Mouse (Mus musculus) liver, adult (tissue): ENCODE data around the gene Serpinb6c.

Experiments
- GATA4 ChIP-seq: IDR thresholded peaks from 2 replicates; pipeline ENCODE4 v1.6.1; 2014; ENCODE audit warnings: mild to moderate bottlenecking, low read length; ENCODE audit not compliant: insufficient replicate concordance

Serpinb6c gene

GRCm38 (mm10) chr13:33894207-33894606, 11.3 kb downstream of the Serpinb6c start:
- TF ChIP-seq GATA4 = no peak

GRCm38 (mm10) chr13:33843308-33843707, 62.2 kb downstream of the Serpinb6c start, which contains the start of gene Serpinb6e:
TSS of gene Serpinb6e (minus strand) at chr13:33843408.
- TF ChIP-seq GATA4 = no peak

- no peak for TF ChIP-seq GATA4
Observed at GRCm38 (mm10) chr13:33830751-33831150, 74.8 kb downstream of the Serpinb6c start.
